Mouse (Mus musculus): ENCODE measurements around the gene Tmed3. TPM values are rescaled to one million over a fixed set of nuclear protein-coding genes. Genes with fewer than 3 reads are reported as not detected.

Gene Tmed3
- 10 to 100 TPM; 26.2 to 28.6 TPM for total RNA-seq (2021)
- long read RNA-seq, experiment 1, transcript Tmed3-201 (3 exons, 1,346 nt) = major isoform, 38 of 40 reads
- long read RNA-seq, experiment 1, partial matches to known transcripts = 1 of 40 reads
- long read RNA-seq, experiment 1, other reads (novel, unspliced or antisense) = 1 of 40 reads
- long read RNA-seq, experiment 2, transcript Tmed3-201 (3 exons, 1,346 nt) = major isoform, 36 of 38 reads
- long read RNA-seq, experiment 2, partial matches to known transcripts = 1 of 38 reads
- long read RNA-seq, experiment 2, other reads (novel, unspliced or antisense) = 1 of 38 reads

DNA sequence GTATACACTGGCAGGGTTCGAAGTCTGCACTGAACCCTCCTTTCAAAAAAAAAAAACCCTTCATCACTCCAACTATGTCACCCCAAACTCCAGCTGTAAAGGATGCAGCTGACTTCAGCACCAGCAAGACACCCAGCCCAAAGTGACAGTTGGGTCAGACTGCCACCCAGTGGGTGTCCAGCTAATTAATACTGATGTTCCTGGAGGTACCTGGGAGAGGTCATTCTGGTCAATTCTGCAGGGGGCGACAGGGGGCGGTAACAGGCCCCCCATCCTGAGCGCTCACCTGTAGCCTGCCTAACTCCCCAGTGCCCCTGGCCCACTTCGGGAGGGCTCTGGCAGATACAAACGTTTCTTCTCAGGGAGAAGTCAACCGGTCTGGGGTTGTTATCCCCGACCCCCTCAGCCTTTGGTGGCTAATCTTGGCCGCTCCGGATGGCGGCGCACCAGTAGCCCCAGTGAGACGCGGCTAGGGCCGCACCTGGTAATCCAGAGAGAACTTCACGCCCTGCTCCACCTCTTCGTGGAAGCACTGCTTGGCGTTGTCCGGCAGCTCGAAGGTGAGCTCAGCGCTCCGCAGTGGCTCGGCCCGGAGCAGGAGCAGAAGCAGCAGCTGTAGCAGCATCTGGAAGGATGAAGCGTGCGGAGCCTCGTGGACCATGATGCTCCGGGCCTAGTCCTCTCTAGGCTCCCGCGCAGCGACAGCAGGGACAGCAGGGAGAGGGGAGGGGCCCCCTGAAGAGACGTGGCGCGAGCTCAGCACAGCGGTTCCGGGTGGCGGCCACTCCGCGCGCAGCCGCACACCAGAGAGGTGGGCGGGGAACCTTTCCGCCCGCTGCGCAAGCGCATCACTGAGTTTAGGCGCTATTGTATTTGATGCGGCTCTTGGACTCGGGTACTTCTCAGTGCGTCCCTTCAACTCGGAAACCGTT lies at the start of gene Tmed3:
Tmed3 (minus strand) TSS at position 804 of the 932 bp plus-strand sequence.
- peak; percentile 88 to 95 for DNase-seq (ENCODE audit: low spot score in 2 of 2)

DNA sequence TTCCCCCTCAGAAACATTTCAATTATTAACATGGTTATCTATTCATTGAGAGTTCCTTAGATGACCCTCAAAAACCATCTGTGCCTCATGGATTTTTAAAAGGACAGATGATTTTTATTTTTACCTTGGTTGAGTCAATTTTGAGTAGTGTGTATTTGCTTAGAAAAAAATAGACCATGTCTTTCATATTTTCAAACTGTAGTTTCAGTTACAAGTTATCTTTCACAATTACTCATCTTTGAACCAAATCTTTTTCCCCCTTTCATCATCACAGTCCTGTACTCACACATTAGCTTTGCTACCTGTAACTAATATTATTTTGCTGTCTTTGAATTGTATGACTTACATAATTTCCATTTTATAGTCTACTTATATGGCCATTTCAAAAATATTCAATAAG lies 35.2 kb upstream of the Tmed3 start:
- no peak for DNase-seq (ENCODE audit: low spot score in 2 of 2)

DNA sequence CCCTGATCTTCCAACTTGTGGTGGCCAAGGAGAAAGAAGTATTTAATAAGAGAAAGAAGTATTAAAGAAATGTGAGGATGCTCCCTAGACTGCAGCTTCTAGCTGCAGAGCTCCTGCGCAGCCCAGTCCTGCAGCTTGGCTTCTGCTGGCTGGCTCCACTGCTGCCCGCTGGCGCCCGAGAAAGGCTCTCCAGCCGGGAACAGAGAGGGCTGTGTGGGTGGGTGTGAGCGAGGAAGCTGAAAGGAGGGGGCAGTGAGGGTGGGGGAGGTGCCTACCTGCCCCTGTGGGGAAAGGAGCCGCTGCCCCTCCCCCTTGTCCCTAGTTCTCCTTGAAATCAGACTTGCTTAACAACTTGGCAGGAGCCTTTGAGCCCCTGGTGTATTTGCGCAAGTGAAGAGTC lies 33.4 kb upstream of the Tmed3 start, which contains the start of gene Ankrd34c:
Ankrd34c (minus strand) TSS at position 181 of the 400 bp plus-strand sequence.
- peak; percentile 67 to 74 for DNase-seq (ENCODE audit: low spot score in 2 of 2)

DNA sequence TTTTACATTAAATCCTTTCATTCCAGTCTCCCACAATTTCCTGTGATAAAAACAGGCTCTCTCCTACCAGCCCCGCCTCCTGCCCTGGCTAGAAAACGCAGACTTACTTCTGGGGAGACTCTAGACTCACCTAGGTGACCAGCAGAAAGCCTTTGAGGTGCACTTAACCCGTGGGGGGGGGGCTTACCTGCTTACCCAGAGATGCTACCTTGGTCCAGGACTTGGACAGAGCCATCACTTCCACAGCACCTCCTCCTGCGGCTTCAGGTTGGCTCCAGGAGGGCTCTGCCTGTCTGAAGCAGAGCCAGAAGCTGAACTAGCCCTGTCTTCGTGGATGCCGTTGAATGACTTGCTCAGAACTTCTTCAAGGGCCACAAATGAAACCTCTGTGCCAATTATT lies 33.0 kb upstream of the Tmed3 start:
- peak in 1 of 2 experiments; percentile 19 for DNase-seq (ENCODE audit: low spot score in 2 of 2)

DNA sequence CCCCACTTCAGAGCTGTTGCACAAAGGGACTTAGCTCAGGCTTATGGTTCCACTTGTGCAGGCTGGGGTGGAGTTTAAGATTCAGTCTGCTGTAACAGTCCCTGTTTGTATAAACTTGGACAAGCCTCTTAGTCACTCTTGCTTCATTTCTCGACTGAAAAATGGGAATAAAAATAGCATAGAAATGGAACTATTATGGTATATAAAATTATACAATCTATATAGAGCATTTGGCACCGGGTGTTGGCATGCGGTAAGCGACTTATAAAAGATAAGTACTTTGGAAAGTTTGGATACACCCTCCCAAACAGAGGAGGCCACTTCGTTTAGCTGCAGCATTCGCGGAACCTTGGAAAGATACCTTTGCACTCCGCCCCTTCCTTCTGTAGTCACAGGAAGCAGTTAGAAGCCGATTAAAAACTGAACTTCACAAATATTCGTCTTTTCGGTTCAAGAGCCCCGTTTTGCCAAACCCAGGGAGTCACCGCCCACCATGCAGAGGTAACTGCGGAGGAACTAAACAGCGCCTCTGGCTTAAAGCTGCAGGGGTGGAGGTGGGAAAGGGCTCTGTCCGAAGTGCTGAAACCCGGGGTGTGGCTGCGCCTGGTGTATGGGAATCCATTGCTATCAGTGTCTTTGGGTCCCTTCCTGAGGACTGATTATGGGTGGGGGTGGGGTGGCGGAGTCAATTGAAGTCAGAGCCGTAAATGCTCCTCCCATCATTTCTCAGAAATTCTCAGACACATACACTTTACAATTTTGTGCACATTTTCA lies 32.3 kb upstream of the Tmed3 start:
- peak; percentile 22 to 26 for DNase-seq (ENCODE audit: low spot score in 2 of 2)

DNA sequence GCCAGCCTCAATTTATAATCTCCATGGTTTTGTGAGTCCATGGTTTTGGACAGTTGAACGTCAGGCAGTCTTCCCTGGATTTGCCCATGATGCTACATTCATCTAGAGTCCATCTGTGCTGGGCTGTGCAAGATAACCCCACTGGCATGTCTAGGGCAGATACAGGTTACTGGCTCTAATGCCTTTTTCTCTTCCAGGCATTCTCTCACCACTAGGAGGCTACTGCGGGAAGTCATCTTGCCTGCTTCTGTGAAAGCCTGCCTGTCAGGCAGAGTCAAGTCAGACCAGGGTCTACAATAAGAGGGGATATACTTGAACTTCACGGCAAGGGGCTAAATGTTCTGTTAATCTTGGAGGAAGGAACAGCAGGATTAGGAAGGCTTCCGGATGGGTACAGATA lies 2.0 kb upstream of the Tmed3 start:
- DNase-seq (ENCODE audit: low spot score in 2 of 2) = no peak

DNA sequence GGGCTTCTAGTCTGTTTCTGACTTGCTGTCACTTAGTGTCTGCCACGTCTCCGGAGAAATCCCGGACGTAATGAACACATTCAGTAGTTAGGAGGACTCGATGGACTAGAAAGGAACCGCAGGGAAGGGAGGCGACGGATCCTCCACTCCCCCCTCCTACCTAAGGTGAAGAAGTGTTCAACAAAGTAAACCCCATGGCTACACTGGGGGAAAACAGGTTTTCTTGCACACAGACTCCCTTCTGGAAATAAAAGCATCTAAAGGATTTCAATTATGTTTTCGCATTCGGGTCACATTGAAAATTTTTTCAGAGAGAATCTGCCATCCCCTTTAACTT lies 297 bp upstream of the Tmed3 start:
- DNase-seq (ENCODE audit: low spot score in 2 of 2) = no peak

DNA sequence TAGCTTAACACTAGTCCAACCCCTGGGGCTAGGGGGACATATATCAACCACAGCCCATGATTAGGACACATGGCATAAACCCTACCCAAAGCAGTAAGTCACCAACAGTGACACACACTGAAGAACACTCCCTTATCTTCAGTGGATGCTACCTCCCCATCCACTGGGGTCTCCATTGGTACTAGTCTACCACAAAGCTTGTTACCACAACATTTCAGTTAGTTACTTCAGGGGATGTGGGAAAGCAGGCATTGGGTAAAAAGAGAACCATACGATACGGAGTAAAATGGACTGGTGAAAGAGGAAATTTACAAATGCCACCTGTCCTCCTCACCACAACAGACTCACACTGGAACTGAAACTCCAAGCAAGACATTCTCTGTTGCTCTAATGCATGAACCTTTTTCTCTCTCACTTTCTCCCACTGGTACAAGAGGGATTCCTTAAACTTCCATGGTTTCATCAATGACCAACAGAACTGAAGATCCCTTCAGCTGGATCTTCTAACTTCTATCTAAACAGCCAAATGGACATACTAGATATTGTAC lies 3.9 kb downstream of the Tmed3 start:
- no peak for DNase-seq (ENCODE audit: low spot score in 2 of 2)

DNA sequence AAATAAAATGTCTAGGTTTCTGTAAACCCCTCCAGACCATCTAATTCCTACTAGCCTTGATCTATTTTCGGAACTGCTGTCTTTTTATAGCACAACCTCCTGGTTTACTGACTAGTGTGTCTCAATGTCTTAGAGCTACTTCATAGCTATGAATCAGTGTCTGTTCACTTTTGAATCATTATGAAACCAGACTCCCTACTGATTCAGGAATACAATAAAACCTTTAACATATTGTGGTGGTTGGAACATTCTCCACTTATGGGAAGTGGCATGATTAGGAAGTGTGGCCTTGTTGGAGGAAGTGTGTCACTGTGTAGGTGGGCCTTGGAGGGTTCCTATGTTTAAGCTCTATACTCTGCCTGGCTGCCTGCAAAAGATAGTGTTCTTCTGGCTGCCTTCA lies 9.7 kb downstream of the Tmed3 start:
- no peak for DNase-seq (ENCODE audit: low spot score in 2 of 2)

DNA sequence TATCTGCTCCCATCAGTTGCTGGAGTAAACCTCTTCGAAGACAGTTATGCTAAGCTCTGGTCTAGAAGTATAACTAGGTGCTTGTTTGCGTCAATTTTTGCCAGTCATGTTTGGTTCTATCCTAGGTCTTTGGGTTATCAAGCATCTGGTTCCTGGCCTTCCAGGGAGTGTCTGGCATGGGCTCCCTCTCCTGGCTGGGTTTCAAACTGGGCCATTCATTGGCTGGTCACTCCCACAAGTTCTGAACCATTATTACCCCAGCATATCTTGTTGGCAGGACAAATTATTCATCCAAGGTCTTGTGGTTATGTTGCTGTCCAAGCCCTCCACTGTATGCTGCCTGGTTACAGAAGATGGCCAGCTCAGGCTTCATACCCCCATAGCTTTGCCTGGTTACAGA lies 11.2 kb downstream of the Tmed3 start:
- DNase-seq (ENCODE audit: low spot score in 2 of 2) = no peak

DNA sequence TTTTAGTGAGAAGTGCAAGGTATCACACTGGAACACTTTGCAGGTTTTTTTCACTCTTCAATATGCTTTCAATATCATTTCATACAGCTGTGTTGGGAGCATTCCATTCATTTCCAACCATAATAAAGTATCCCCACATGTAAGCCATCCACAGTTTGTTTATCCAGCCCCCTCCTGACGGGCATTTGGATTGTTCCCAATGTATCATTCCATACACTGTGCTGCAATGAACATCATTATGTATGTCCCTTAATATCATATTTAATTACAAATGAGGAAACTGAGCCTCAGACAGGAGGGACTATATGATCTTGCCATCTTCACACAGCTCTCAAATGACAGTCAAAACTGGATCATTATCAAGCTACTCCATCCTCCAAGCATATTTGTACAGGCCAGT lies 15.7 kb downstream of the Tmed3 start:
- DNase-seq (ENCODE audit: low spot score in 2 of 2) = no peak

DNA sequence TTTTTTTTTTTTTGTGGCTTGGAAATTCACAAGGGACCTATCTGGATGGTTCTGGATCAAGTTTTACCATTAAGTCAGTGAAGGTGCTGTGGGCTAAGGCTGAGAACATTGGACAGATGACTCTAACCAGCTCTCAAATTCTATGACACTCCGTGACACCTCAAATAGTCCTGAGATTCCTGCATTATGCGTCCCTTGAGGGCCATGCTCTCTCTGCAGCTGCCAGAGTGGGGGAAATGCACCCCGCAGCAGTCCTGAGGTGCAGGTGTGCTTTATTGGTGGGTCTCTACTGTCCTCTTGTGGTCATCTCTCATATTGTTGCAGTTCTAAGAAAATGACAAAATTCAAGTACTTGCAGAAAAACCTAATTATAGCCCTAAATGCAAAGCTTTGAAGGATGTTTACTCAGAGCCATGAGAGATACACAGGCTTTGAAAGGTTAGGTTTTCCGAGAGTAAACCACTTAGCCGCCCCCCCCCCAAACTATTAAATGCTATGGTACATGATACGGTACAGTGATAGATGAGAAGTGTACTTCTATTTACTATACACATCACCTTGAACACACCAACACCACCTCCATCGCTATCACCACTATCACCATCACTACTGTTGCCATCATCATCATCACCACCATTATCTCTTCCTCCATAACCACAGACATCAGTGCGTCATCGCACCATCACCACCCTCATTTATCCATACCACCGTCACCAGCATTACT lies 17.2 kb downstream of the Tmed3 start:
- no peak for DNase-seq (ENCODE audit: low spot score in 2 of 2)

DNA sequence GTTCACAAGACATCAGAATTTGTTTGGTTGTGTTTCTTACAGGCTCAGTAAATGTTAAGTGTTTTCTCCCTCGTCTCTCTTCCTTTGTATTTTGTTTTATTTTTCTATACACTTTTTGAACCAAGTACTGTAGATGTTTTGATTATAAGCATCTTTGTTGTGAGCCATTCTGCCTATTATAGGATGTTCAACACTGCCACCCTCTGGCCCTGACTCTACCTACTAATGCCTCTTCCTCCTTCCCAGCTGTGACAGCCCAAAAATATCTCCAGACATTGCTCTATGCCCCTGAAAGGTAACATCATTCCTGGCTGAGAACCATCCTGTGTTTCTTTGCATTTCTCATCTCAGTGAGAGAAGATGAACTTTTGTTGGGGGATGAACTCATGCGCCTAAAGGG lies 18.6 kb downstream of the Tmed3 start:
- DNase-seq (ENCODE audit: low spot score in 2 of 2) = no peak

DNA sequence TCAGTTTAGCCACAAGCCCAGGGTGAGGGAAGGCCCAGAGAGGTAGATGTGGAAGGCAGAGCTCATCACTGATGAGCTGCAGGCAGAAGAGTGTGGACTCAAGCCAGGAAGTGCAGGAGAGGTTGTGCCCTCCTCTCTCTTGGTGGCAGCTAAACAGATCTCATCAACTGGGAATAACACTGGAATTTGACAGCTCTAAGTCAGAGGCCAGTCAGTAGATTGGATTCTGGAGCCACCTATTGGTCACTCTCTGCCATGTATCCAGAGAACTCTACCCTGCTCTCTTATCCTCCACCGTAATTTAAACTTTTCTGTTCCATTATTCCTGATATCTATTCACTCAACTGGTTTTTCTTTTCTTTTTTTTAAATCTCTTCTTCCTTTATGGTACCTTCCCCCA lies 25.9 kb downstream of the Tmed3 start:
- DNase-seq (ENCODE audit: low spot score in 2 of 2) = no peak

DNA sequence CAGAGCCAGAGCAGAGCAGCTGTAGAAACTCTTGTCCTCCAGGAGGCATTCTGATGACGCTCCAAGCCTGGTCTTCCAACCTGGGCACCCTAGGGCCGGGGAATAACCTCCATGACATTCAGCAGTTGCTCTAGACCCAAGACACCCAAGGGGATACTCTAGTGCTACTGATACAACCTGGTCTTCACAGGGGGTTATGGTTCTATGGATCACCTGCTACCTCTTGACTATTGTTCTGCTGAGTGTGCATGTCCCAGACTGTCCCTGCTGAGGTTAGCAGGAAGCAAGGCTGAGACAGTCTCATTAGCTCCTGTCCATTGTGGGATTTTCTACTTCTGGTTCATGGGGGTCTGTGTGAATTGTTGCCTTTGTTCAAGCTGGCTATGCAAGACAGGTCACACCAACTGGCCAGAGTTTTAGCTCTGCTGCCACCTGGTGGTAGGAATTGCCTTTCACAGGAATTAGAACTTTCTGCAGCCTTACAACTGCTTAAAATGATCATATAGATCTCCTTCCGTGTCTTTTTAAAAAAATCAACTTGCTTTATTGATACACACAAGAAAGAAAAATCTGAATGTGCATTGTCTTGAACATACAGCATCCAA lies 30.8 kb downstream of the Tmed3 start:
- peak; percentile 77 to 86 for DNase-seq (ENCODE audit: low spot score in 2 of 2)

DNA sequence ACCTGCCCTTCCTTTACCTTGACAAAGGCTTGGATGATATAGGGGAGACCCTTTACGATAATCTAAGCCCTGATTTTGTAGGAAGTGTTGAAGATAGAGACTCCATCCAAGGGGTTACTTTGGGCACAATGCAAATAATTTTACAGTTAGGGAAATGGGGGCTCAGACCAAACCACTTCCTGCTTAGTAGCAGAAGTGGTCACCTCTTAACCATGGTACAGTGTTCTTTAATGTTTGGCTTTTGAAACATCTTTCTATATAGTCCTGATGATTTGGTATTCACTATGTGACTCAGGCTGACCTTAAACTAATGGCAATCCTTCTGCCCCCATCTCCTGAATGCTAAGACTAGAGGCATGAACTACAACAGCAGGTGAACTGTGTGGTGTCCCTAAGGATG lies 31.5 kb downstream of the Tmed3 start:
- DNase-seq (ENCODE audit: low spot score in 2 of 2) = no peak

DNA sequence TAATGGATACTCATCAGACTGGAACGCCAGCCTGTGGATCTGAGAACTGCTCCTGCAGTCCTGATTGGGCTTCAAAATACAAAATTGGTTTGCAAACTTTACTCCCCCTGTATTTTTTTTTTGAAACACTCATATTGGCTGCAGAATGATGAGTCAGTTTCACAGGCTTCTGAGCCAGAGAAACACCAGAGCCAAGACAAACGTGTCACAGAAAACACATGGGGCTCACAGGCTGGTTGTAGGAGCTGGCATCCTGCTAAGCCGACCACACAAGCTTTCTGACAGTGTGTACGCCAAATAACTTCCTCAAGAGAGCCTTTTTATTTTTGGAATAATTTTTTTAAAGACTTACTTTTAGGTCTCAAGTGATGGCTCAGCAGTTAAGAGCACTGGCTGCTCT lies 35.0 kb downstream of the Tmed3 start:
- peak; percentile 42 for DNase-seq (ENCODE audit: low spot score in 2 of 2)

DNA sequence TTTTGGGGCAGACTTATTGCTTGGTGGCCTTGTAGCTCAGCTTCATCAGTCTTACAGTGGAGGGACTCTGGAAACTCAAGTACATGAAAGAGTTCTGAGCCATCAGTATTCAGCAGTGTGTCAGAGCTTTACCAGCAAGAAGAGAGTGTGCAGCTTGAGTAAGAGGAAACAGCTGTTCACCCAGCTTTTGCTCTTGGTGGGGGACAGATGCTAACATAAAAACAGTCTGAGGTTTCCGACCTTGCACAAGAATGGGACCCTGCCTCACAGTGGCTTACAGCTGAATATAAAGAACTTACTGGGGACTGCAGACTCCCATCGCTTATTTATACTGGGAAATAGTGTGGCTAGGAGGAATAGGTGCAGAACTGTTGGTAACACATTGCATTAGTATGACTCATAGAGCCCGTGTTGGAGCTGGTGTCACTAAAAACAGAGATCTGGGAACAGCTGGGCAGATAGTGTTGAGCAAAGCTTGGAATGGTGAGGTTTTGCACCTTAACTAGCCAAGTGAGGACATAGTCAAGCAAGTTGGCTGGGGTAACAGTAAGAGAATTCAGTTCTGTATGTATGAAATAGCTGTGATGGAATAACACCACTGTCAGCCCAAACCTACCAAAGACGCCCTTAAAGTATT lies 37.4 kb downstream of the Tmed3 start:
- DNase-seq (ENCODE audit: low spot score in 2 of 2) = no peak

DNA sequence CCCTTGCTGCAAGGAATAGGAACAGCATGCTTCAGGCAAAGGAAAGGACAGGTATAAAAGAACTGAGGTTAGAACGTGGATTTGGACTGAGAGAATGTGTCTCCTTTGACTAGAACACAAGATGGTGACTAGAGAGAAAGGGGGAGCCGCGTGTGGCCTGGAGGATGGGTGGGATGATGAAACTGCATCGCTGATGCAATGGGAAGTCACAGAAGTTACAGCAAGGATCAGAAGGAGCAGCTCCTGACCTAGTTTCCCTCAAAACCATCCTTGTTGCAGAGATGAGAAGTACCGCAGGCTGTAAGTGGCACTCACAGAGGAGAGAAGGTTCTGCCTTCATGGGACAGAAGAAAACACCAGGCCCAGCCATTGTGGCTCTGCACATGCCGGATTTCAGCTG lies 54.0 kb downstream of the Tmed3 start:
- no peak for DNase-seq (ENCODE audit: low spot score in 2 of 2)
